Mouse (Mus musculus) G1E (cell line): ENCODE results near the gene Itgb5. TPM values are rescaled to one million over a fixed set of nuclear protein-coding genes. Genes with fewer than 3 reads are reported as not detected.

Experiments used
- ATAC-seq: 2 replicates; pipeline ENCODE4 v1.8.0; 2016; ENCODE audit warnings: mild to moderate bottlenecking; ENCODE audit not compliant: insufficient number of reproducible peaks, poor library complexity, low FRiP score, severe bottlenecking; ENCODE audit errors: extremely low read depth
- DNase-seq: peaks from one replicate; pipeline ENCODE4 v3.0.0; 2012; ENCODE audit warnings: low spot score
- H3K27me3 ChIP-seq: 2 replicates; pipeline ENCODE4 v1.6.1; 2012; ENCODE audit warnings: mild to moderate bottlenecking, low read length, inconsistent platforms; ENCODE audit not compliant: insufficient read depth
- H3K36me3 ChIP-seq: replicated peaks from 2 replicates; pipeline ENCODE3; 2012; ENCODE audit warnings: mild to moderate bottlenecking, inconsistent platforms
- H3K4me1 ChIP-seq: 2 replicates; pipeline ENCODE4 v1.6.1; 2012; ENCODE audit warnings: low read depth, low read length, inconsistent platforms, mixed read lengths; ENCODE audit not compliant: insufficient read depth
- H3K4me3 ChIP-seq: 2 replicates; pipeline ENCODE4 v1.5.1; 2012; ENCODE audit warnings: low read depth, mild to moderate bottlenecking, inconsistent platforms, low read length, moderate library complexity, mixed read lengths
- H3K9me3 ChIP-seq: replicated peaks from 2 replicates; pipeline ENCODE4 v1.6.1; 2012; ENCODE audit warnings: inconsistent platforms
- CTCF ChIP-seq: IDR thresholded peaks from 2 replicates; pipeline ENCODE4 v1.5.1; 2012; ENCODE audit warnings: low read depth, low read length, inconsistent platforms, mixed read lengths
- GATA1 ChIP-seq: IDR thresholded peaks from 2 replicates; pipeline ENCODE4 v1.6.1; 2012; ENCODE audit warnings: borderline replicate concordance, low read length, inconsistent platforms, mixed read lengths
- GATA2 ChIP-seq: IDR thresholded peaks from 2 replicates; pipeline ENCODE4 v1.6.1; 2012; ENCODE audit warnings: low read depth, low read length, inconsistent platforms, borderline replicate concordance
- POLR2AphosphoS5 ChIP-seq: IDR thresholded peaks from 2 replicates; pipeline ENCODE4 v1.6.1; 2012; ENCODE audit warnings: low read depth, low read length, inconsistent platforms; ENCODE audit not compliant: insufficient replicate concordance
- TAL1 ChIP-seq: conservative IDR thresholded peaks from 2 replicates; pipeline ENCODE4 v1.6.1; 2012; ENCODE audit warnings: low read depth, low read length, inconsistent platforms, mixed read lengths
- polyA plus RNA-seq: library from polyadenylated mRNA; stranded (reverse); fragments of >175 nt; gene quantifications from 2 replicates; pipeline ENCODE4 v1.2.3, GENCODE M21; 2012
- total RNA-seq, 2 experiments: library from RNA; stranded (forward) in 1 of 2; stranded (reverse) in 1 of 2; fragments of 200-1000 nt in 1 of 2; fragments of >200 nt in 1 of 2; fragmentation: Nextera tagmentation in 1 of 2; gene quantifications; 2 replicates each; pipeline ENCODE4 v1.2.3; 2014 to 2017

Itgb5 gene
- total and polyA plus RNA-seq, 3 experiments, result 0.14 to 5.6 (median 1.2) TPM

- ATAC-seq (no peak), DNase-seq (no peak)
- no peak overlapping the region for H3K4me3 ChIP-seq
- H3K4me1 ChIP-seq, result peaks cover 11% of the 10 kb centered on the region; the same call in 1 of the 2 replicates
- TF ChIP-seq POLR2AphosphoS5 (no peak), GATA1 (no peak), TAL1 (no peak), GATA2 (no peak), CTCF (no peak)
- no peaks in the 10 kb centered on the region for H3K9me3 ChIP-seq
- peaks cover 49% of the 10 kb centered on the region for H3K27me3 ChIP-seq
- H3K36me3 ChIP-seq, result no peaks in the 10 kb centered on the region
Measured at GRCm38 (mm10) chr16:33995496-33995895, 166.0 kb downstream of the Itgb5 start.

GRCm38 (mm10) chr16:33996030-33996429 lies 166.6 kb downstream of the Itgb5 start:
- no peaks in the 10 kb centered on the region for H3K9me3 ChIP-seq
- H3K4me1 ChIP-seq, result peaks cover 14% of the 10 kb centered on the region; the same call in 1 of the 2 replicates
- peaks cover 55% of the 10 kb centered on the region for H3K27me3 ChIP-seq
- DNase-seq, result peak; percentile 47
- no peak for ATAC-seq
- H3K36me3 ChIP-seq, result no peaks in the 10 kb centered on the region
- no peak overlapping the region for H3K4me3 ChIP-seq
- TF ChIP-seq GATA2 (no peak), CTCF (peak; percentile 86)

GRCm38 (mm10) chr16:33998011-33998410 lies 168.5 kb downstream of the Itgb5 start:
- H3K27me3 ChIP-seq, result peaks cover 69% of the 10 kb centered on the region
- DNase-seq (no peak), ATAC-seq (no peak)
- H3K4me1 ChIP-seq, result peaks cover 16% of the 10 kb centered on the region
- no peaks in the 10 kb centered on the region for H3K36me3 ChIP-seq
- no peak overlapping the region for H3K4me3 ChIP-seq
- no peaks in the 10 kb centered on the region for H3K9me3 ChIP-seq
- no peak for TF ChIP-seq POLR2AphosphoS5
- no peak for TF ChIP-seq TAL1
- TF ChIP-seq GATA2, result no peak
- TF ChIP-seq CTCF, result no peak
- no peak for TF ChIP-seq GATA1

Other genes with a start within 250 kb of the Itgb5 start
- gene Heg1, start 145.3 kb upstream of the Itgb5 start, total RNA-seq (2014; fragmentation: Nextera tagmentation), result 35.6 and 36.4 TPM in 2 replicates
- gene Heg1, start 145.3 kb upstream of the Itgb5 start, total RNA-seq (2017), result 5.4 and 6.1 TPM in 2 replicates
- 2.7 and 2.9 TPM in 2 replicates for gene Heg1, start 145.3 kb upstream of the Itgb5 start, polyA plus RNA-seq
- 2.7 and 2.9 TPM in 2 replicates for gene Muc13, start 35.6 kb upstream of the Itgb5 start, total RNA-seq (2014; fragmentation: Nextera tagmentation)
- 6.4 and 6.9 TPM in 2 replicates for gene Muc13, start 35.6 kb upstream of the Itgb5 start, total RNA-seq (2017)
- gene Muc13, start 35.6 kb upstream of the Itgb5 start, polyA plus RNA-seq, result 0.17 and 0.21 TPM in 2 replicates
- gene Umps, start 137.4 kb downstream of the Itgb5 start, total RNA-seq (2014; fragmentation: Nextera tagmentation), result 38.0 and 42.2 TPM in 2 replicates
- gene Umps, start 137.4 kb downstream of the Itgb5 start, total RNA-seq (2017), result 80.9 and 83.2 TPM in 2 replicates
- 22.1 and 35.6 TPM in 2 replicates for gene Umps, start 137.4 kb downstream of the Itgb5 start, polyA plus RNA-seq